Mouse (Mus musculus) hematopoietic stem cell, adult 5-6 weeks (primary cell): ENCODE measurements around the gene Cant1. TPM values are rescaled to one million over a fixed set of nuclear protein-coding genes. Genes with fewer than 3 reads are reported as not detected.

Experiments used
- ATAC-seq, 2 experiments: fragments of 125-278 bp in 1 of 2; replicated peaks in 1 of 2; 2 replicates each; pipeline ENCODE4 v1.8.0; 2016 to 2017; ENCODE audit warnings: inconsistent platforms in 2 of 2, mild to moderate bottlenecking in 2 of 2, moderate number of reproducible peaks in 2 of 2, low read depth in 1 of 2, moderate TSS enrichment in 1 of 2; ENCODE audit not compliant: low FRiP score in 2 of 2, poor library complexity in 2 of 2, severe bottlenecking in 2 of 2, insufficient read depth in 1 of 2, low TSS enrichment in 1 of 2
- total RNA-seq: library from RNA; stranded (forward); fragments of 172-1452, 232-1000 nt; gene quantifications from 2 replicates; pipeline ENCODE4 v1.2.3, GENCODE M21; 2017

Cant1 gene
- 19.4 and 22.5 TPM in 2 replicates for total RNA-seq

- peak; percentile 93 to 94 for ATAC-seq
These were observed at the start of gene Cant1 for GRCm38 (mm10) chr11:118418834-118419504. Gene Cant1 (minus strand): TSS chr11:118419086.

DNA sequence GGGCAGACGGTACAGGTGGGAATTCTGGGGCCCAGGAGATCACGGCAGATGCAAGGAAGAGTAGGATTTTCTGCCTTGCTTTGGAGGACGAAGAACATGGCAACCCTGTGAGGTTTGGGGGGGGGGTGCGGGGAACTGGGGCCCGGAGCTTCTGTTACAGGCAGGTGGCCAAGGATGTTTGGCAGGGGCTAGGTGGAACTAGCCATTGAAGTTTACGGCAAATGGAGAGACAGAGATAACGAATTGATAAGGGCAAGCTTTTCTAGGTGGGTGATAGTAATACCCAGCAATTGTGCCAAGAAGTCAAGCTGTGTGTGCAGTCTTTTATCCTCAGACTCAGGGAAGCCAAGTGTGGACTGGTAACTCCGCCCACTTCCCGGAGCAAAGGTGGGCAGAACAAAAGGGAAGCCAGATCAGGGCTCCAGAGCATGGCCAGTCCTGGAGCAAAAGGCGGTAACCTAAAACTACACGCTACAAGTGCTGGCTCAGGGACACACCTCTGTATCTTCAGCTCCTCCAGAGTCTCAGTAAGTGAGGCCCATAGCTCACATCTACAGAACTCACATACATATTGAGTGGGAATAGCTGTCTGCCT is 48.7 kb upstream of the Cant1 start:
- ATAC-seq = peak; percentile 55 to 65; a peak in 3 of 4 replicates

DNA sequence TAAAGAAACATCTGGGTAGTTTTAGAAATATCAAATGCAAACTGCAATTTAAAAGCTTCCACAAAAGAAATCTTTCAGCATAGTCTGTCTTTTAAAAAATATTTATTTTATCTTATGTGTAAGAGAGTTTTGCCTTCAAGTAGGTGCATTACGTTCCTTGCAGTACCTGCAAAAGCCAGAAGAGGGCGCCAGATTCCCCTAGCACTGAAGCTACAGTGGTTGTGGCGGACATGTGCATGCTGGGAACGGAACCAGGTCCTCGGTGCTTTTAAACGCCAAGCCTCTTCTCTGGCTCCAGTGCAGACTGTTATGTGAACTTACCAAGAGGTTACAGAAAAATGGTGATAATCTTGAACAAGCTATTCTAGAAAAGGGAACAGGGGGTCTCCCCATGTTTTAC is 41.4 kb upstream of the Cant1 start:
- no peak for ATAC-seq

DNA sequence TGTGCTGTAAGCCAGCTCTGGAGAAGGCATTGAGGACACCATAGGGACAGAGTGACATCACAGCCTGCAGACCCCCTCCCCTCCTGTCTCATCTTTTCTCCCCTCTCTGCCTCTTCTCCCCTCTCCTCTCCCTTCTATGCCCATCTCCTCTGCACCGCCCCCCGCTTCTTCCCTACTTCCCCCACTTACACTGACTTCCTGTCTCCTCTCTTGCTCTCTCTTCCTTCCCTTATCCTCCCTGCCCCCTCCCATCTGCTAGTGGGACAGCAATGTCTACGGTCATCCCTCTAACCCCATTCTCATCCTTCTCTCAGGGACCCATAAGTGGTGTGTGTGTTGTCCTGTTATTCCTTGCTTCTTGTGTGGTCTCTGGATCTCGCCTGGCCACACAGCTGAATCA is 40.6 kb upstream of the Cant1 start:
- ATAC-seq = peak in 1 of 2 experiments; percentile 22; a peak in 1 of 4 replicates

GRCm38 (mm10) chr11:118459051-118459450 is 40.2 kb upstream of the Cant1 start:
- ATAC-seq = peak; percentile 25 to 43; a peak in 3 of 4 replicates

GRCm38 (mm10) chr11:118456937-118457336 is 38.1 kb upstream of the Cant1 start:
- no peak for ATAC-seq

GRCm38 (mm10) chr11:118455788-118456187 is 36.9 kb upstream of the Cant1 start:
- no peak for ATAC-seq

- no peak; a peak in 1 of 4 replicates for ATAC-seq
These were observed 35.2 kb upstream of the Cant1 start for GRCm38 (mm10) chr11:118453886-118454671.

- ATAC-seq = no peak
These were observed 34.1 kb upstream of the Cant1 start for GRCm38 (mm10) chr11:118452955-118453354.

DNA sequence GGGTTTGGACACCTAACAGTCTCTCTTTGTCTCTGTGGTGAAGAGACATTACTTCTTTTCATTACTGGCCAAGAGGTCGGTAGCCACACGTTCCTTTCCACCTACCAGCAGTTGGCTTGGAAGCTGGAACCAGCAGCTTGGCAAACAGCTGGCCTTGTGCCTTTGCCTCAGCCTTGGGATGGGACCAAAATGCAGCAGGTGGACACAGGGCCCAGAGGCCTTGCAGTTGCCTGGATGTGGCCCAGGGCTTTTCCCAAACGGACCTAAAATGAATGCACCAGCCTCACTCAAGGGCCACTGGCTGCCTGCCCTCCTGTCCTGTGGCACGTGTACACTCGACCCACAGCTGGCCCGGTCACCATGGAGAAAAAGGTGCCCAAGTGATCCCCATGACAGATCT is 32.3 kb upstream of the Cant1 start:
- no peak for ATAC-seq

- no peak for ATAC-seq
These were observed 29.5 kb upstream of the Cant1 start for GRCm38 (mm10) chr11:118448385-118448784.

DNA sequence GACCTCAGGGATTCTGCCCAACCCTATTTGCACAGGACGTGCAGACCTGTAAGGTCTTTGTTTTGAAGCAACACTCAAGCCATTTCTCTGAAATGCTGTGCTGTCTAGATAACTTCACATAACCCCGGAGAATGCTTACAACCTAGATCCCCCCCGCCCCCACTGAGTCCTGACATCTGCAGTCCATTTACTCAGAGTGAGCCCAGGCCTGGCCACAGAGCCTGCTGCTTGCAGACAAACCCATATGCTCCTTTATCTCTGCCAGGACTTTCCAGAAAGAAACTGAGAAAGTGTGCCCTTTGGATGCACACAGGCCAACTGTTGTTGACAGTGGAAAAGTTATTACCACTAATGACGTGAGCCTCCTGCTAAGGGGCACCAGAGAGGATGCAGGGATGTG is 28.5 kb upstream of the Cant1 start:
- ATAC-seq = no peak

GRCm38 (mm10) chr11:118445843-118446242 is 27.0 kb upstream of the Cant1 start:
- ATAC-seq = peak; percentile 69 to 82; a peak in 3 of 4 replicates

GRCm38 (mm10) chr11:118443201-118443970 is 24.5 kb upstream of the Cant1 start:
- peak; percentile 47 to 51; a peak in 2 of 4 replicates for ATAC-seq

- no peak for ATAC-seq
These were observed 23.8 kb upstream of the Cant1 start for GRCm38 (mm10) chr11:118442691-118443090.

- no peak for ATAC-seq
These were observed 20.0 kb upstream of the Cant1 start for GRCm38 (mm10) chr11:118438665-118439414.

GRCm38 (mm10) chr11:118436471-118436935 is 17.6 kb upstream of the Cant1 start:
- ATAC-seq = no peak
